Mouse (Mus musculus) retina, postnatal 7 days (tissue): ENCODE results near the gene March5.
"Not testable (repeated sequence)": the region's sequence is repeated elsewhere in the genome, so short reads cannot be mapped to it uniquely, and the experiment has no call there.

Experiments
- DNase-seq: peaks from one replicate; pipeline ENCODE4 v3.0.0-alpha.2; 2012; ENCODE audit warnings: low read depth, low spot score

The March5 gene

GRCm38 (mm10) chr19:37208986-37209385, 1.6 kb downstream of the March5 start:
- DNase-seq: no peak

DNA sequence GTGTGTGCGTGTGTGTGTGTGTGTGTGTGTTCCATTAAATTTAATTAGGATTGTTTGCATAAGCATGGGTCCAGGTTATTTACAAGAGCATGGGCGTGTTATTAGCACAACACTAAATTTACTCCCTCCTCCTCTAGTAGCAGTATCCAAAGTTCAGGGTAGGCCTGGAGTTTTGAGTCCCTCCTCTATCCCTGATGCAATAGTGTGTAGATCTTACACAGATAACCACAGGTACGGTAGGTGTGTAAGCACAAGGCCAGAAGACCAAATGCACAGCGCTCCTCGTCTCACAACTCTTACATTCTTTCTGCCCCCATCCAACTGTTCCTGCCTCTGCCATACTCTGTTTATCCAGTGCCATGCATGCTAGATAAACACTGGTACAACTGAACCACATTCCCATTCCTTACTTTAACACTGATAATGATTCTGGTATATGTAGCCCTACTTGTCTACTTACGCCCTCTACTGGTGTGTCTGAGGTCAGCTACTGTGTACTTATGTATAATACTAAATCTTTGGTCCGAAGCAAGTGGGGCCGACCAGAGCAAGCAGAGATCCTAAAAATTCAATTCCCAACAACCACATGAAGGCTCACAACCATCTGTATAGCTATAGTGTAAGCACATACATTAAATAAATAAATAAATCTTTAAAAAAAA, 2.3 kb downstream of the March5 start:
- DNase-seq: no peak

DNA sequence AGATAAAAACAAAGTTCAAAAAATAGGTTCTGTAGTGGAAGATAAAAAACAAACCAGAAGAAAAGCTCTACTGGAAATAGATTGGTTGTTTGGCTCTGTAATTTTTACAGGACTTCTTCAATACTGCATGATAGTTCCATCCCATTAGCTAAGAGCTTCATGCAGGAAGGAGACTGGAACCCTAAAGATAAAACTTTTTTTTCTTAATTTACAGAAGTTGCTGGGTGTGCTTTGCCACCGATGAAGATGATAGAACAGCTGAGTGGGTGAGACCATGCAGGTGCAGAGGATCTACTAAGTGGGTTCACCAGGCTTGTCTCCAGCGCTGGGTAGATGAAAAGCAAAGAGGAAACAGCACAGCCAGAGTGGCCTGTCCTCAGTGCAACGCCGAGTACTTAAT, 3.1 kb downstream of the March5 start:
- DNase-seq: no peak

GRCm38 (mm10) chr19:37211416-37211815, 4.1 kb downstream of the March5 start:
- DNase-seq: no peak

- no peak for DNase-seq
These were observed 7.4 kb downstream of the March5 start for GRCm38 (mm10) chr19:37214711-37215110.

- DNase-seq: no peak
These were observed 18.0 kb downstream of the March5 start for GRCm38 (mm10) chr19:37225197-37225862.

DNA sequence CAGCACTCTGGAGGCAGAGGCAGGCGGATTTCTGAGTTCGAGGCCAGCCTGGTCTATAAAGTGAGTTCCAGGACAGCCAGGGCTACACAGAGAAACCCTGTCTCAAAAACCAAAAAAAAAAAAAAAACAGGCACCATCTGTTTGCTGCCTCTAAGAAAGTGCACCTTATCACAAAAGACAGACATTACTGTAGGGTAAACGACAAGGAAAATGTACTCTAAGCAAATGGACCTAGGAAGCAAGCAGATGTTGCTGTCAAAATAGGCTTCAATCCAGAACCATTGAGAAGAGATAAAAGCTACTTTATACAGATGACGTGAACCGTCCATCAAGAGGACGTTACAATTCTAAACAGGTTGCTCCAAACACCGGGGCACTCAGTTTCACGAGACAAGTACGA, 25.3 kb downstream of the March5 start:
- DNase-seq: not testable (repeated sequence)

- no peak for DNase-seq
These were observed 26.5 kb downstream of the March5 start for GRCm38 (mm10) chr19:37233561-37234539.

DNA sequence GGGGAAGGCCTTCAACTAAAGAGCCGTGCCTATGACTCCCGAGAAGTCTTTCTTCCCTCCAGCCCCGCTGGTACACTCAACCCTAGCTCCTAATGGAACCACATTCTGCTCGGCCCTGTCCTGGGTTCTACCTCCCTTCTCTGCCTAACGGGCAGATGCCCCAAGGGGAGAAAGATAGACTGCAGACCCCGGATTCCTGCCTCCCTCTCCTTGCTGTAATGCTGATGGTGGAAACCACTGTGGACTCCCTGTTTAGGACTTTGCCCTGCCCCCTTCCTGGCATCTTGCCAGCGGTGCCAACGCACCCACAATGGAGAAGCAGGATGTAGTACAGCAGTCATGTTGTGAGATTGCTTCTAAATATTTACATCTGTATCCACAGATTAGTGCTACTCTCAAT, 28.5 kb downstream of the March5 start:
- no peak for DNase-seq

- no peak for DNase-seq
These were observed 30.0 kb downstream of the March5 start for GRCm38 (mm10) chr19:37237306-37237705.

DNA sequence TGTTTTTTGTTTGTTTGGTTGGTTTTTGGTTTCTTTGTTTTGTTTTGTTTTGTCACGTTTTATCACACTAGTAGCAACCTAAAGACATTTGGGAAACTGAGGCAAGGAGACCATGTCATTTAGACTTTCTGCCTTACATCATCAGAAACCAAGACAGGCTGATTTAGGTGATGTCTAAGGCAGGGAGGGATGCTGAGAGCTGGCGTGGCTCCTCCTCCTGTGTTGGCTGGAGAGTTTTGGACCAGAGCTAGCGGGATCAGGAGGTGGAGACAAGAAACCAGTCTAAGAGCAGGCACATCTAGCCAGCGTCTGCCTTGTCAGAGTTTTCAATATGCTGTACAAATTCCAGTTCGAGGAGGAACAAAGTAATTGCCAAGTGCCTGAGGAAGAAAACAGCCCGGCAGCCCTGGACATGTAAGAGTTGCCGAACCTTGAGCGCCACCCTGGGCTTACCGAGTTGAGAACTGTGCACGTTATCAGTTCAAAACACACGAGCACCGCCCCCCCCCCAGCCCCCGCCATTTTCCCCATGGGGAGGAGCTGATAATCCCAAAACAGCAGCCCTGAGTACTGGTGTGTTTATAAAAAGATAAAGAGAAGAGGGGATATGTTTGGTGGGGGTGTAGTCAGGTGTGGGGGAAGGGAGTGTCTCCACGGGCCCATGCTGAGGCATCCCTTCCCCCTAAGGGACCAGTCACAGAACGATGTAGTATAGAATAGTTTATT, 30.5 kb downstream of the March5 start:
- no peak for DNase-seq

GRCm38 (mm10) chr19:37238651-37239050, 31.3 kb downstream of the March5 start:
- no peak for DNase-seq

DNA sequence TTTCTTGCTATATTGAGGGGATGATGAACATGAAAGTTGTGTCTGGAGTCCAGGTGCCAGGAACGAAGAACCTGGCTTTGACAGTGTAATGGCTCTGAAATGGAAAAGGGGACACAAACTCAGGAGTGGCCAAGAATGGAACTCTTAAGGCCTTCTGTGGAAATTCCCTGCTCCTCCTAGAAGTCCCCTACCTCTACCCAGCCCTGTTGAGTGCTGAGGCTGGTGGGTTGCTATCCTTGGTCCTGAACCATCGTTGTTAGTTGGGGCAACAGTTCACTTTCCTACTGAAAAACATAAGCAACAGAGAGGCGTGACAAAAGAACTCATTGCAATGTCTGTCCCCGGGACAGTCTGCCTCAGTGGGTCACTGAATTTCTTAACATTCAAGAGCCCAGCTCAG, 31.8 kb downstream of the March5 start:
- no peak for DNase-seq

DNA sequence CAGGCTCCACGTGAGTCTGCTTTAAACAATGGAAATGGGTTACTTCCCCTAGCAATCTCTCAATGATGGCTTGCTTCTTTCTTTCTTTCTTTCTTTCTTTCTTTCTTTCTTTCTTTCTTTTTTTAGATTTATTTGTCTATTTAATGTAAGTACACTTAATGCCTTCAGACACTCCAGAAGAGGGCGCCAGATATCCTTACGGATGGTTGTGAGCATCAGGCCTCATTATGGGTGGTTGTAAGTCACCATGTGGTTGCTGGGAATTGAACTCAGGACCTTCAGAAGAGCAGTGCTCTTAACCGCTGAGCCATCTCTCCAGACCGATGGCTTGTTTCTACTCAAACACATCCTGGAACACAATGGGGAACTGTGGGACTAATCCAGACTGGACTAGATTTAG, 33.9 kb downstream of the March5 start:
- no peak for DNase-seq

- no peak for DNase-seq
These were observed 35.4 kb downstream of the March5 start for GRCm38 (mm10) chr19:37242707-37243106.

GRCm38 (mm10) chr19:37246859-37247258, 39.5 kb downstream of the March5 start:
- DNase-seq: no peak

DNA sequence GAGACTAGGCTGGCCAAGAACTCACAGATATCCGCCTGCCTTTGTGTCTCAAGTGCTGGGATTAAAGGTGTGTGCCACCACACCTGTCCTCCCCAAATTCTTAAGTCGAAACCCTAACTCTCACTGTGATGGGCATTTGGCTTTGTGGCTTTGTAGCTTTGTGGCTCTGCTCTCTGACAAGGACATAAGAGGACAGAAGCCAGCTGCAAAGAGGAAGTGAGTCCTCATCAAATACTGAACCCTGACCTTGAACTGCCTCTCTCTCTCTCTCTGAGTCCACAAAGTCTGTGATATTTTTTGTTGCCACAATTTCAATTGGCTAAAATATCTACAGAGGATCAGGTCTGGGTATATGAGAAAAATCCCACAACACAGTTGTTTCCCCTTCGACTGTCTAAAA, 40.9 kb downstream of the March5 start:
- DNase-seq: no peak

GRCm38 (mm10) chr19:37252104-37252503, 44.8 kb downstream of the March5 start:
- DNase-seq: no peak

DNA sequence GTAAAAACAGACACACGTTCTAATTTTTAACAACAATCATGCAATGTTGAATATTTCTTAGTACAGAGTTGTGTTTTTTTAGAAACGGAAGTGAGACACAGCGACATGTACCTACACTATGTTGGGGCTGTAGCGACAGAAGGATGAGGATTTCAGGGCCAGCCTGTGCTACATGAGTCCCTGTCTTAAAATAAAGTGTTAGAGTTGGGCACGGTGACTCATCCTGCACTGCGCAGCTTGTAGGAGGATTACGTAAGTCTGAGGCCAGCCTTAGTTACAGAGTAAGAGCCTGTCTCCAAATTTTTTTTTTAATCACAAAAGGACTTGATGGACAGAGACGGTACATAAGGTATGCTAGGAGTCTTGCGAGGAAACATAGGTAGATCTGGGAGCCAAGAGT, 48.0 kb downstream of the March5 start:
- DNase-seq: no peak

DNA sequence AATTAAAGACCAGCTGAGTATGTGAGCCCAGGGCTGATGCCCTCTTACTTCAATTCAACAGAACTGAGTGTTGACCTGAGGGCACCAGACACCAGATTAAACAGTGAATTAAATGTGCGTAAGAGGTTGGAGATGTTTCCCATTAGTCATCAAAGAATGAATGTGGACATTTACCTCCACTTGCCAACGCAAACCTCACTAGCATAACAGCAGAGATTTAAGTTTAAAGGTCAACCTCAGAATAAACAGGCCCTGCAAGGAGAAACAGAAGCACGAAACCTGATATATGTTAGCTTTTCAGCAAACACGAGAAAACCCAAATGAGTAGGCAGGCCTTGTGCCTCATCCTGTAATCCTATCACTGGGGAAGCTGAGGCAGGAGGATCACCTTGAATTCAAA, 55.0 kb downstream of the March5 start:
- DNase-seq: no peak

DNA sequence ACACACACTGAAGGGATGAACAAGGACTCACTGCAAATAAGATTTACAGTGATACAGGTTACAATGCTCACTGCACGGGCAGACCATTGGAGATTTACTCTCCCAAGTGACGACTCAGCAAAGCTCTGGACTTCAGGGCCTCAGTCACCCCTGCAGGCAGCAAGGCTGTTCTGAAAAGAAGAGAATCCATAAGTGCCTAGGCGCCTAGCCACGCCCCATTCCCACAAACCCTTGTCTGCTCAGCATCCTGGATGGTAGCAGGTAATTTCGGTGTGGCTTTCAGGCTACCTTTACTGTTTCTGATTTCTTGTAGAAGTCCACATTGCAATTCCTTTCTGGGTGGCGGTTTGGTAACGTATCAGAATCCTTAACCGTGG, 56.2 kb downstream of the March5 start:
- DNase-seq: no peak
